Mouse (Mus musculus) stomach, adult 2 months (tissue): Measurements from ENCODE around the gene Creb3l4. TPM values are rescaled to one million over a fixed set of nuclear protein-coding genes. Genes with fewer than 3 reads are reported as not detected.

Source experiments
- polyA plus RNA-seq: library from polyadenylated mRNA; depleted of rRNA; stranded (reverse); fragments of >200 nt; gene quantifications from 2 replicates; pipeline ENCODE4 v1.2.3, GENCODE M21; 2012; rRNA removed

Creb3l4 gene
- 16.6 and 20.9 TPM in 2 replicates for polyA plus RNA-seq

DNA sequence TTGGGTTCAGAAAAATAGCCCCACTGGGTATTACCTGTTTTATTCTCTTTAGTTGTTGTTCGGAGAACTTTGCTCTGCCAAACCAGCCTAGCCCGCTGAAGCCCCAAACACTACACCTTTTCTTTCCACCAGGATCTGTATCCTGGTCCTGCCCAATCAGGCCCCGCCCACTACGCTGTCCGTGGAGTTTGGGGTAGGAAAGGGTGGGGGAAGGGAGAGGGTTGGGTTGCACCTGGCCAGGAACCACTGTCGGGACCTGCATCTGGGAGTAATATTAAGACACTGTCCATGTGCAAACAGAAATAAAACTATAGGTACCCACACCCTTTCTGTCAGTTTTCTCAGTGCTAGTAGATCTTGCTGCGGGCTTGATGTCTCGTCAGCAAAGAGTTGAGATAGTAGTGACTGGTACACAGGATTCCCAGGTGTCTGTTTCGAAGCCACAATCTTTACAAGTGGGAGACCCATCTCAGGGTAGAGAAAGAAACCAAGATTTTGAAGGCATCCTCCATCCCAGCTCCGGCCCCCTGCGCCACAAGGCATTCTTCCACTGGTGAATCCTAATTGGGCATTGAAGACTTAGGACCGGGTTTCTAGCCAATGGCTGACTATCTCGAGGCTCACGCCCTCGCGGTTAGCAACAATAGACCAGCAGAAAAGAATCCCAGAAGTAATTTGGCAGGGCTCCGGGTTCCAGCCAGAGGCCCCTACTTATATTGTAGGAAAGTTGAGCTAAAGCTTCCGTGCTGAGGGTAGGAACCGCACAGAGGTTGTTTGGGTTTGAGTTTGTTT lies at the start of gene Creb3l4:
Gene Creb3l4, minus strand, starts transcription at position 529 of the 792 bp plus-strand sequence.

DNA sequence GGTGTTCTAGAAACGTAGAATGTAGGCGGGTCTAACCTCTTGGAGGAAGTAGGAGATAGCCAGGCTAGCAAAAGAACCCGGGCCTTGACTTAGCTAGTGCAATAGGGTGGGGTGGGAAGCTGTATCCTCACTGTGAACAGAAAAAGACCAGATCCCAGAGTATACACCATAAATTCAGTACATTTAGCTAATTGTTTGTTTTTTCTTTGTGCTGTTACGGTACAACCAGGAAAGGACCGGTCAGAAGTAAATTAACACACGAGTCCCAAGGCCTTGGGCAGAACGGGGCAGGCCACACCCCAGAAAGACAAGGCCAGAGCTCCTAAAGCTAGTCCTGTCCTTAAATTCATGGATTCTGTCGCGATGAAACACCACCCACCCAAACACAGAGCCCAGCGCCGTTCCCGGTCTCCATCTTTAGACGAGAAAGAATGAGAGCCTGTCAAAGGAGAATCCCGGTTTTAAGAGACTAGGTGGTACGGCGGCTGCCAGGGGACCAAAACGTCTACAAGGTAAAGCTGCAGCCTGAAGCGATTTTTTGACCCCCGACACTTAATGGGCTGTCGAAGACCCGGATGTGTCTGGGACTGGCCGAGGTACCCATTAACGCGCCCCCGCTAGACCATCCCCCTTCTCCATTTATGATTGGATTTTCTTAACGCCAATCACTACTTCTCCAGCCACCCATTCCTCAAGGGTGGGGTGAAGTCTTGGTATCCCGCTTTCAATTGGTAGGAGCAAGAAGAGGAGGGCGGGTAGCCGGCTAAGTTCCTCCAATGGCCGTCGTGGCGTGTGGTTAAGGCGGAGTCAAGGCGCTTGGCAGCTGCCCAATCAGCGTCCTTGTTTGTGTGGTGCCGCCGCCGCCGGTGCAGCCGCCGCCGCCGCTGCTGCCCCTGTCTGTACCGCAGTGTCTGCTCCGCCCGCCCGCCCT lies 49.3 kb upstream of the Creb3l4 start, which contains the start of gene Gatad2b:
Gene Gatad2b, plus strand, starts transcription at position 834 of the 931 bp plus-strand sequence.

DNA sequence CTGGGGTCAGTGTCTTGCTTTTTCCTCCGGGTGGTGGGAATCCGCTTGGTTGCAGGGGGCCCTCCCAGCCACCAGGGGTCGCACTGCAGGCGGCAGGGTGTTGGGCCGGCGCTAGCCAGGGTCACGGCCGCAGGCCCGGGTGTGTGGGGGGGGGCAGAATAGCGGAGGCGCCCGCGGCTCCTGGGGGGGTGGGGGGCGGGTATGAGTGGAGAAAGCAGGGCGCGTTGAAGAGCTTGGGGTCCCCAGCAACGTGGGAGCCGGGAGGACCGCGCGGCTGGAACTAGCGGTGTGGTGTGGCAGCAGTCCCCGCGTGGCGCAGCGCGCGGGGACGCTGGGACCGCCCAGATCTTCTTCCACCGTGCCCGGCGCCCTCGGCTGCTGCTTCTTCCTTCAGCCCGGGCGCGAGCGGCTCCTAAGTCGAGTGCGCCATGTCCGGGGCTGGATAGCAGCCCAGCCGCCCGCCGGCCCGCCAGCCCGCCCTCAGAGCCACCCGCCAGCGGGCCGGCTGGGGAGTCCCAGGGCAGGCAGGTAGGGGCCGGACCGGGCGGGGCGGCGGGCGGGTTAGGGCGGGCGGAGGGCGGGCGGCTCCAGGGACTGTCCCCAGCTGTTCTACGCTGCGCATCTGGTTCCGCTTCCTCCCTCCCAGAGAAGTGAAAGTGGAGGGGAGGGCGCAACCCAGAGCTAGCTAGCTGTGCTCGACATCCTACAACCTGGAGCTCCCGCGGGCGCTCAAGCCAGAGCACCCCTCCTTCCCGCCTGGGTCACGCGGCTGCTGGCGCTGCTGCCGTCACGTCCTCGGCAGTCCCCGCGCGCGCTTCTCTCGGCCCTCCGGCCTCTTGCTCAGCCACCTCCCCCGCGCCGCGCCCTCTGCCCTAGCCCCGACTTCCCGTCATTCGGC lies 22.0 kb upstream of the Creb3l4 start, which contains the start of gene Dennd4b:
Gene Dennd4b, plus strand, starts transcription at position 152 of the 898 bp plus-strand sequence.

DNA sequence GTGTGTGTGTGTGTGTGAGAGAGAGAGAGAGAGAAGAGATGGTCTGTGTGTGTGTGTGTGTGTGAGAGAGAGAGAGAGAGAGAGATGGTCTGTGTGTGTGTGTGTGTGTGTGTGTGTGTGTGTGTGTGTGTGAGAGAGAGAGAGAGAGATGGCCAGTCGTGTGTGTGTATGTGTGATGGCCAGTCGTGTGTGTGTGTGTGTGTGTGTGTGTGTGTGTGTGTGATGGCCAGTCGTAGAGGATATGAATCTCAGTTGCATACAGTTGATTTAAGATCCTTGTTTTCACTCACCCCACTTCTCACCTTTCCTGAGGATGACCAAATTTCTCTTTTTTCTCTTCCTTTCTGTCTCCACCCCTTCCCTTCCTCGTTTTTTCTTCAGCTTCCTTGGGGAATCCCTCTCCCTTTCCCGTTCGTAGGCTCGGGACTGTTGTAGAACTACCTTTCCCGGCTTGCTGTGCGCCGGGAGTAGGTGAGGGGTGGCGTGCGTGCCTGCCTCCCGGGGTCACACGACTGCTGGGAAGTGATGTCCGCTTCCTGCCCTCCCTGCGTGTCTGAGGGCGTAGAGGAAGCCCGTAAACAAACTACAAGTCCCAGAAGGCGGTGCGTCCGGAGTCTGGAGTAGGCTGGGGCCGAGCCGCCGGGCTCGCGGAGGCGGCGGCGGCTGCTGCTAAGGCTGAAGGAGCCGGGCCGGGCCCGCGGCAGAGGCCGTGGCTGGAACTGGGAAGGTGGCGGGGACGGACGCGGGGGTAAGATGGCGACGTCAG lies 10.5 kb upstream of the Creb3l4 start, which contains the start of gene Crtc2:
Gene Crtc2, plus strand, starts transcription at position 511 of the 766 bp plus-strand sequence.

DNA sequence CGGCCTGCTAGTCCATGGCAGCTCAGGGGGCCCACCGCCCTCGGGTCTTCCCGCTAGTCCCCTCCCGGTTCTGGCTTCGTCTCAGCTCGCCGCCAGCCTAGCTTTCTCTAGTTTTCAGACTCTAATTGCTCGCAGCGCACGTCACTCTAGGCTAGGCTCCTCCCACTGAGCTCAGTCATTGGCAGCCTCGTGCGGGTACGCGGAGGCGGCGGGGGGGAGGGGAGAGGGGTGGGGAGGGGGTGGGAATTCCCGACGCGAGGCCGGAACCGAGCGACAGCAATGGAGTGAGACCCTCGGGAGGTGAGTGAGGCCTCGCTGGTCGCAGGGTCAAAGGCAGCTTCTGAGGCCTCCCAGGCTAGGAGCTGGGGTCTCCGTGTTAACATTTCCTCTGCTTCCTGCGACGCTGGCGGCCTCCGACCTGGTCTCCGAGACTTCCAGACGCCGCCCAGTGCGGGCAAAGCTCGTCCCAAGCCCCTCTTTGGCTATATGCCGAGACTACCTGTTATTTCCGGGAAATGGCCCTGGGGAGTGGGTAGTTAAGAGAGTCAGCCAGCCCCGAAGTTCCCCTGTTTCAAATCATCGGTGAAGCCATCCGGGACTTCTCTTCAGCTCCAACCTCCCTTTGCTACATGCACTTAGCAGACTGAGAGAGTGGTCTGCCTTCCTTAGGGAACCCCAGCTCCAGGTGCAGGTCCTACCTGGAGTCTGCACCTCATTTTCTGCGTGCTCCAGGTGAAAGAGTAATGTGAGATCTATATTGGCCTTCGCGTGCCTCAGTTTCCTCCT lies 4.8 kb upstream of the Creb3l4 start, which contains the start of gene Slc39a1:
Gene Slc39a1, plus strand, starts transcription at position 213 of the 786 bp plus-strand sequence.

DNA sequence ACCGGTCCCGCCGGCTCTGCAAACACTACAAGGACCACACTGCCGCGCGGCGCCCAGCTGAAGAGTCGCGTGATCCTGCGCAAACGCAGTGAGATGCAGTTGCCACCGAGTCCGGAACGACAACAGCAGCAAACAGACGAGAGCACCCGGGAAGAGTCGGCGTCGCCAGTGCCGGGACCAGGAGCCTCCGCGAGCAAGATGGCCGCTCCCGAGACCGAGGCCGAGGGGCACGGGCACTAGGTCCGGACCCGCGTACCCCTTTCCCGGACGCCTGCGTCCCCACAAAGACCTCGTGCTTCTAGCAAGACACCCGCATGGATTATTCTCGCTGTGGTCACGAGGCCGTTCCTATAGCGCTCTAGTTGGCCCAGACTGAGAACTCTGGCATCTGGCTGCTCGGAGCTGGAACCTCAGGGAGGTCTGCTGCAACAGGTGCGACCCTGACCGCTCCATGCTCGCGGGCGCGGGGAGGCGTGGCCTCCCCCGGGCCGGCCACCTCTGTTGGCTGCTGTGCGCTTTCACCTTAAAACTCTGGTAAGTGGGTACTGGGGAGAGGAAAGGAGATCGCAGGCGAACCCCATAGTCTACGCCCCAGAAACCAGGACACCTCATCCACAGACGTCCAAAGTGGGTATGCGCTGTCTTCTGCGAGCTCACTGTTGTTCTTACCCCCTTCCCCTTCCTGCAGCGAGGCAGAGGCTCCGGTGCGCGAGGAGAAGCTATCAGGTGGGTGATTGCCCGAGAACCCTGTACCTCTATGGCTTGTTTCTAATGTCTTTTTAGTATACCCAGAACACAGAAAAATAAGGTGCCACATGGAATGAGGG lies 11.6 kb downstream of the Creb3l4 start, which contains the start of gene Jtb:
Gene Jtb, plus strand, starts transcription at position 91 of the 827 bp plus-strand sequence.

DNA sequence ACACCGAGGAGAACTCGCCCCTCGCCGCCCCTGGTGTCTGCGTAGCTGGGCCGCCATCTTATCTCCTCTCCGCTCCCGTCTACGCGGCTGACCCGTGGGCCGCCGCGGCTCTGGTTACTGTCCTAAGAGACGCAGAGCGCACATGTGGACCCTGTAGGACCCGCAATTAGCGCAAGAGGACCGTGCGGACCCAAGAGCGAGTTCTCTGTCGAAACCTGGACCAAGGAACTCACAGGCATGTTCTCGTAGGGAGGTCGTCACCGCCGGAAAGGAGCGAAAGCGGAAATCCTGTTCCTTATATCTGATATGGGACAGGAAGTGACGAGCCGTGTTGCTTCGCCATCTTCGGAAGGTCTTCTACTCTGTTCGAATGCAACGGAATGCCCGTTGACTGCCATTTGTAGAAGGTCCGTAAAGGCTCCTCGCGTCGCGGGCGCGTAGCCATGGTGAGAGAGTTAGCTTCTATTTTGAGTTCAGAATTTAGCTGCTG lies 29.9 kb downstream of the Creb3l4 start, which contains the start of the genes Rps27 and Rab13:
Gene Rps27, minus strand, starts transcription at position 275 of the 490 bp plus-strand sequence.
Gene Rab13, plus strand, starts transcription at position 319 of the 490 bp plus-strand sequence.

Other genes starting within 250 kb of the Creb3l4 start
- gene Hax1, start 244.7 kb downstream of the Creb3l4 start, polyA plus RNA-seq, result 21.9 and 22.9 TPM in 2 replicates
- gene 4933434E20Rik, start 191.9 kb downstream of the Creb3l4 start, polyA plus RNA-seq, result 7.6 and 8.7 TPM in 2 replicates
- 29.1 and 37.6 TPM in 2 replicates for gene Ubap2l, start 190.9 kb downstream of the Creb3l4 start, polyA plus RNA-seq
- gene Tpm3, start 170.9 kb downstream of the Creb3l4 start, polyA plus RNA-seq, result 39.8 and 65.3 TPM in 2 replicates
- 0.09 and 0.10 TPM in 2 replicates for gene Nup210l, start 139.4 kb downstream of the Creb3l4 start, polyA plus RNA-seq
- 192 and 202 TPM in 2 replicates for gene Rps27, start 29.9 kb downstream of the Creb3l4 start, polyA plus RNA-seq
- gene Rab13, start 29.8 kb downstream of the Creb3l4 start, polyA plus RNA-seq, result 2.5 and 3.6 TPM in 2 replicates
- 60.6 and 98.2 TPM in 2 replicates for gene Jtb, start 11.9 kb downstream of the Creb3l4 start, polyA plus RNA-seq
- gene Slc39a1, start 4.7 kb upstream of the Creb3l4 start, polyA plus RNA-seq, result 44.3 and 47.8 TPM in 2 replicates
- gene Crtc2, start 10.7 kb upstream of the Creb3l4 start, polyA plus RNA-seq, result 19.9 and 25.7 TPM in 2 replicates
- 5.1 and 7.2 TPM in 2 replicates for gene Dennd4b, start 21.7 kb upstream of the Creb3l4 start, polyA plus RNA-seq
- 3.8 and 4.9 TPM in 2 replicates for gene Gatad2b, start 49.7 kb upstream of the Creb3l4 start, polyA plus RNA-seq
- gene Slc27a3, start 146.4 kb upstream of the Creb3l4 start, polyA plus RNA-seq, result 3.9 and 4.2 TPM in 2 replicates
- 7.6 and 9.0 TPM in 2 replicates for gene Ints3, start 190.1 kb upstream of the Creb3l4 start, polyA plus RNA-seq
- gene Npr1, start 222.4 kb upstream of the Creb3l4 start, polyA plus RNA-seq, result 5.0 and 6.2 TPM in 2 replicates
- gene Ilf2, start 232.6 kb upstream of the Creb3l4 start, polyA plus RNA-seq, result 3.7 and 4.0 TPM in 2 replicates
- 8.3 and 8.6 TPM in 2 replicates for gene Snapin, start 247.5 kb upstream of the Creb3l4 start, polyA plus RNA-seq